Mouse (Mus musculus): ENCODE results near the gene Lrrc10b. TPM values are rescaled to one million over a fixed set of nuclear protein-coding genes. Genes with fewer than 3 reads are reported as not detected.

Lrrc10b gene
- polyA plus RNA-seq, 1 experiment from 2014 or later = 0.19 TPM

Other genes starting within 250 kb of the Lrrc10b start
- 22.7 and 23.0 TPM in 2 replicates for gene Myrf, start 216.7 kb downstream of the Lrrc10b start, polyA plus RNA-seq (2014; fragmentation: Nextera tagmentation; extraction: Ambion mirVana)
- gene Dagla, start 152.6 kb downstream of the Lrrc10b start, polyA plus RNA-seq (2014; fragmentation: Nextera tagmentation; extraction: Ambion mirVana) = 0.66 and 0.79 TPM in 2 replicates
- 1.2 and 2.0 TPM in 2 replicates for gene Syt7, start 68.4 kb downstream of the Lrrc10b start, polyA plus RNA-seq (2014; fragmentation: Nextera tagmentation; extraction: Ambion mirVana)
- gene Ppp1r32, start 25.5 kb upstream of the Lrrc10b start, polyA plus RNA-seq (2014; fragmentation: Nextera tagmentation; extraction: Ambion mirVana) = not detected in 2 replicates
- 39.3 and 41.2 TPM in 2 replicates for gene Cpsf7, start 67.8 kb upstream of the Lrrc10b start, polyA plus RNA-seq (2014; fragmentation: Nextera tagmentation; extraction: Ambion mirVana)
- 51.7 and 62.6 TPM in 2 replicates for gene Sdhaf2, start 68.7 kb upstream of the Lrrc10b start, polyA plus RNA-seq (2014; fragmentation: Nextera tagmentation; extraction: Ambion mirVana)
- gene Tmem216, start 98.8 kb upstream of the Lrrc10b start, polyA plus RNA-seq (2014; fragmentation: Nextera tagmentation; extraction: Ambion mirVana) = 22.9 and 24.4 TPM in 2 replicates
- 12.8 and 14.3 TPM in 2 replicates for gene Cyb561a3, start 119.7 kb upstream of the Lrrc10b start, polyA plus RNA-seq (2014; fragmentation: Nextera tagmentation; extraction: Ambion mirVana)
- gene Tmem138, start 119.9 kb upstream of the Lrrc10b start, polyA plus RNA-seq (2014; fragmentation: Nextera tagmentation; extraction: Ambion mirVana) = 31.7 and 32.0 TPM in 2 replicates
- 265 and 328 TPM in 2 replicates for gene Ddb1, start 147.9 kb upstream of the Lrrc10b start, polyA plus RNA-seq (2014; fragmentation: Nextera tagmentation; extraction: Ambion mirVana)
- 13.6 and 14.3 TPM in 2 replicates for gene Tkfc, start 148.2 kb upstream of the Lrrc10b start, polyA plus RNA-seq (2014; fragmentation: Nextera tagmentation; extraction: Ambion mirVana)
- gene Vwce, start 176.7 kb upstream of the Lrrc10b start, polyA plus RNA-seq (2014; fragmentation: Nextera tagmentation; extraction: Ambion mirVana) = 0.46 and 0.55 TPM in 2 replicates
- not detected in 2 replicates for gene Pga5, start 220.6 kb upstream of the Lrrc10b start, polyA plus RNA-seq (2014; fragmentation: Nextera tagmentation; extraction: Ambion mirVana)
- 21.9 and 22.5 TPM in 2 replicates for gene Vps37c, start 231.3 kb upstream of the Lrrc10b start, polyA plus RNA-seq (2014; fragmentation: Nextera tagmentation; extraction: Ambion mirVana)